Mouse (Mus musculus) limb, embryonic 11.5 days (tissue): Measurements from ENCODE around the gene Abhd15. TPM values are rescaled to one million over a fixed set of nuclear protein-coding genes. Genes with fewer than 3 reads are reported as not detected.

Experiments
- polyA plus RNA-seq: library from polyadenylated mRNA; unstranded; fragments of >200 nt; fragmentation: Nextera tagmentation; extraction: Ambion mirVana; gene quantifications from 2 replicates; pipeline ENCODE4 v1.2.1, GENCODE M21; 2014

Abhd15 gene
- polyA plus RNA-seq, 1 experiment from 2014 or later: 0.71 TPM

Other genes with a start within 250 kb of the Abhd15 start
- 0.28 and 0.29 TPM in 2 replicates for gene Coro6, start 52.7 kb upstream of the Abhd15 start, polyA plus RNA-seq
- 12.8 and 13.3 TPM in 2 replicates for gene Ankrd13b, start 25.4 kb upstream of the Abhd15 start, polyA plus RNA-seq
- gene Git1, start 21.6 kb upstream of the Abhd15 start, polyA plus RNA-seq: 16.4 and 17.0 TPM in 2 replicates
- gene Trp53i13, start 859 bp downstream of the Abhd15 start, polyA plus RNA-seq: 42.2 and 43.4 TPM in 2 replicates
- gene Gm10392, start 4.1 kb downstream of the Abhd15 start, polyA plus RNA-seq: 0.17 TPM in 1 of 2 replicates, not detected in the other
- gene Taok1, start 92.7 kb downstream of the Abhd15 start, polyA plus RNA-seq: 13.1 and 13.5 TPM in 2 replicates
- 4.6 and 5.7 TPM in 2 replicates for gene Nufip2, start 171.0 kb downstream of the Abhd15 start, polyA plus RNA-seq
- not detected in 2 replicates for gene Cryba1, start 210.2 kb downstream of the Abhd15 start, polyA plus RNA-seq
- 17.1 and 17.5 TPM in 2 replicates for gene Myo18a, start 248.1 kb downstream of the Abhd15 start, polyA plus RNA-seq